Mouse (Mus musculus): ENCODE measurements around the gene 1700034J05Rik.

- TF ChIP-seq CTCF (IDR thresholded peaks at IDR 0.05; ENCODE audit: low read depth, low read length) (no peak), POLR2A (IDR thresholded peaks at IDR 0.05; ENCODE audit: borderline replicate concordance, low read depth, low read length) (no peak)
Observed at GRCm38 (mm10) chr6:146918341-146918740, 35.9 kb downstream of the 1700034J05Rik start.
